Mouse (Mus musculus) lung, postnatal 0 days (tissue): ENCODE measurements around the gene Acbd4.

ENCODE experiments used
- CTCF ChIP-seq: IDR thresholded peaks from 2 replicates; pipeline ENCODE4 v1.5.1; 2016; ENCODE audit warnings: antibody characterized with exemption, mild to moderate bottlenecking
- EP300 ChIP-seq: IDR thresholded peaks from 2 replicates; pipeline ENCODE4 v1.6.1; 2016; ENCODE audit warnings: antibody characterized with exemption, mild to moderate bottlenecking, control low read depth

DNA sequence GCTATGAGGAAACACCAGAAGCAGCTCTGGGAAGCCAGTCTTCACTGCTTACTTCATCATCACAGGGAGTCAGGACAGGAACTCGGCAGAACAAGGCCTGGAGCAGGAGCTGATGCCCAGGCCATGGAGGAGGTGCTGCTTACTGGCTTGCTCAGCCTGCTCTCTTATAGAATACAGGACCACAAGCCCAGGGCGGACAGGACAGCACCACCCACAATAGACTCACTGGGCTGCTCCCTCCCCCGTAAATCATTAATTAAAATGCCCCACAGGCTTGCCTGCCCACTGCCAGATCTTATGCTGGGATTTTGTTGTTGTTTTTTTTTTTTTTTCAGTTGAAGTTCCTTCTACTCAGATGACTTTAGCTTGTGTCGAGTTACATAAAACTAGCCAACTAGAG lies 46.3 kb downstream of the Acbd4 start:
- TF ChIP-seq CTCF (no peak), EP300 (no peak)
